Mouse (Mus musculus) limb, embryonic 10.5 days (tissue): ENCODE measurements around the gene Lrp5. TPM values are rescaled to one million over a fixed set of nuclear protein-coding genes. Genes with fewer than 3 reads are reported as not detected.
A peak's percentile ranks its signal among the peaks of the same experiment; 100 is the strongest.
"Not testable (repeated sequence)": the region's sequence is repeated elsewhere in the genome, so short reads cannot be mapped to it uniquely, and the experiment has no call there.

Experiments used
- DNase-seq: peaks from one replicate; pipeline ENCODE4 v3.0.0-alpha.2; 2017; ENCODE audit warnings: low spot score
- H3K27ac ChIP-seq: fragments of 300-500 bp; sonication (generic); 2 replicates; pipeline ENCODE4 v1.5.1; 2016; ENCODE audit warnings: mild to moderate bottlenecking
- H3K27me3 ChIP-seq: fragments of 300-500 bp; sonication (generic); 2 replicates; pipeline ENCODE4 v1.6.1; 2016; ENCODE audit warnings: low read depth, mild to moderate bottlenecking; ENCODE audit not compliant: poor library complexity, severe bottlenecking
- H3K36me3 ChIP-seq: fragments of 300-500 bp; sonication (generic); 2 replicates; pipeline ENCODE4 v1.6.1; 2016; ENCODE audit warnings: mild to moderate bottlenecking, moderate library complexity
- H3K4me1 ChIP-seq: fragments of 300-500 bp; sonication (generic); 2 replicates; pipeline ENCODE4 v1.6.1; 2016
- H3K4me3 ChIP-seq: fragments of 300-500 bp; sonication (generic); 2 replicates; pipeline ENCODE4 v1.5.1; 2016; ENCODE audit warnings: mild to moderate bottlenecking, moderate library complexity
- H3K9me3 ChIP-seq: fragments of 300-500 bp; sonication (generic); replicated peaks from 2 replicates; pipeline ENCODE4 v1.6.1; 2016; ENCODE audit warnings: mild to moderate bottlenecking
- WGBS: fragments of 180-500 bp; shearing (Covaris S2); methylation state at CpG from one replicate; pipeline ENCODE4 v1.1.7; 2016; 5-methylcytosine and 5-hydroxymethylcytosine counted together
- polyA plus RNA-seq: library from polyadenylated mRNA; unstranded; fragments of >200 nt; fragmentation: Nextera tagmentation; extraction: Ambion mirVana; gene quantifications from 2 replicates; pipeline ENCODE4 v1.2.1, GENCODE M21; 2016

Gene Lrp5
- polyA plus RNA-seq, 1 experiment from 2014 or later, result 8.2 TPM

- DNase-seq, result no peak
- Histone ChIP-seq H3K27me3 (no peaks in the 10 kb centered on the region), H3K9me3 (no peaks in the 10 kb centered on the region), H3K4me1 (no peaks in the 10 kb centered on the region), H3K36me3 (peaks cover 98% of the 10 kb centered on the region), H3K4me3 (no peak overlapping the region), H3K27ac (no peak overlapping the region)
- 94% methylated on average over 10 of the region's 10 CpGs for WGBS
Measured at GRCm38 (mm10) chr19:3613991-3614390, 72.4 kb downstream of the Lrp5 start.

- no peaks in the 10 kb centered on the region for H3K9me3 ChIP-seq
- H3K36me3 ChIP-seq, result peaks cover 98% of the 10 kb centered on the region
- H3K4me3 ChIP-seq, result no peak overlapping the region
- no peak overlapping the region for H3K27ac ChIP-seq
- H3K27me3 ChIP-seq, result no peaks in the 10 kb centered on the region
- no peaks in the 10 kb centered on the region for H3K4me1 ChIP-seq
- 93% methylated on average over 4 of the region's 4 CpGs for WGBS
- DNase-seq, result no peak
Measured at GRCm38 (mm10) chr19:3612534-3613273, 73.7 kb downstream of the Lrp5 start.

- Histone ChIP-seq H3K27me3 (no peaks in the 10 kb centered on the region), H3K4me1 (no peaks in the 10 kb centered on the region), H3K36me3 (peaks cover 97% of the 10 kb centered on the region), H3K4me3 (no peak overlapping the region), H3K27ac (no peak overlapping the region), H3K9me3 (no peaks in the 10 kb centered on the region)
- no peak for DNase-seq
- 96% methylated on average over 8 of the region's 8 CpGs for WGBS
Measured at GRCm38 (mm10) chr19:3611730-3612129, 74.6 kb downstream of the Lrp5 start.

GRCm38 (mm10) chr19:3610886-3611285, 75.5 kb downstream of the Lrp5 start:
- H3K4me3 ChIP-seq, result no peak overlapping the region
- no peaks in the 10 kb centered on the region for H3K4me1 ChIP-seq
- WGBS, result 93% methylated on average over 2 of the region's 2 CpGs
- H3K27ac ChIP-seq, result no peak overlapping the region
- no peaks in the 10 kb centered on the region for H3K9me3 ChIP-seq
- H3K36me3 ChIP-seq, result peaks cover 97% of the 10 kb centered on the region
- no peak for DNase-seq
- H3K27me3 ChIP-seq, result no peaks in the 10 kb centered on the region

GRCm38 (mm10) chr19:3609826-3610225, 76.5 kb downstream of the Lrp5 start:
- Histone ChIP-seq H3K4me1 (no peaks in the 10 kb centered on the region), H3K4me3 (no peak overlapping the region), H3K27ac (no peak overlapping the region), H3K9me3 (no peaks in the 10 kb centered on the region), H3K27me3 (no peaks in the 10 kb centered on the region), H3K36me3 (peaks cover 97% of the 10 kb centered on the region)
- no peak for DNase-seq
- WGBS, result 92% methylated on average over 10 of the region's 10 CpGs

GRCm38 (mm10) chr19:3594316-3594715, 92.0 kb downstream of the Lrp5 start:
- Histone ChIP-seq H3K9me3 (no peaks in the 10 kb centered on the region), H3K27me3 (no peaks in the 10 kb centered on the region), H3K27ac (no peak overlapping the region), H3K4me1 (no peaks in the 10 kb centered on the region), H3K36me3 (peaks cover 100% of the 10 kb centered on the region), H3K4me3 (no peak overlapping the region)
- no peak for DNase-seq
- WGBS, result 92% methylated on average over 5 of the region's 5 CpGs

- WGBS, result 89% methylated on average over 7 of the region's 7 CpGs
- no peak for DNase-seq
- Histone ChIP-seq H3K9me3 (no peaks in the 10 kb centered on the region), H3K4me3 (no peak overlapping the region), H3K36me3 (peaks cover 100% of the 10 kb centered on the region), H3K27ac (no peak overlapping the region), H3K27me3 (no peaks in the 10 kb centered on the region), H3K4me1 (no peaks in the 10 kb centered on the region)
Measured at GRCm38 (mm10) chr19:3593379-3594055, 92.8 kb downstream of the Lrp5 start.

GRCm38 (mm10) chr19:3589968-3590367, 96.4 kb downstream of the Lrp5 start:
- Histone ChIP-seq H3K27ac (no peak overlapping the region), H3K4me3 (no peak overlapping the region), H3K9me3 (no peaks in the 10 kb centered on the region), H3K27me3 (no peaks in the 10 kb centered on the region), H3K4me1 (no peaks in the 10 kb centered on the region), H3K36me3 (peaks cover 98% of the 10 kb centered on the region)
- 93% methylated on average over 4 of the region's 4 CpGs for WGBS
- no peak for DNase-seq

GRCm38 (mm10) chr19:3589547-3589946, 96.8 kb downstream of the Lrp5 start:
- H3K27me3 ChIP-seq, result no peaks in the 10 kb centered on the region
- H3K9me3 ChIP-seq, result no peaks in the 10 kb centered on the region
- no peak overlapping the region for H3K27ac ChIP-seq
- no peaks in the 10 kb centered on the region for H3K4me1 ChIP-seq
- peaks cover 98% of the 10 kb centered on the region for H3K36me3 ChIP-seq
- H3K4me3 ChIP-seq, result no peak overlapping the region
- 83% methylated on average over 5 of the region's 5 CpGs for WGBS
- no peak for DNase-seq

- not testable (repeated sequence) for H3K9me3 ChIP-seq, H3K4me3 ChIP-seq, H3K27me3 ChIP-seq, H3K4me1 ChIP-seq, DNase-seq, H3K27ac ChIP-seq
- 94% methylated on average over 5 of the region's 5 CpGs for WGBS
- peaks cover 98% of the 10 kb centered on the region for H3K36me3 ChIP-seq
Measured at GRCm38 (mm10) chr19:3587729-3588128, 98.6 kb downstream of the Lrp5 start.

GRCm38 (mm10) chr19:3586540-3586939, 99.8 kb downstream of the Lrp5 start:
- Histone ChIP-seq H3K27ac (no peak overlapping the region), H3K4me3 (no peak overlapping the region), H3K27me3 (no peaks in the 10 kb centered on the region), H3K4me1 (no peaks in the 10 kb centered on the region), H3K36me3 (peaks cover 90% of the 10 kb centered on the region), H3K9me3 (no peaks in the 10 kb centered on the region)
- peak; percentile 76 for DNase-seq
- WGBS, result 26% methylated on average over 1 of the region's 1 CpGs

- WGBS, result 93% methylated on average over 9 of the region's 9 CpGs
- Histone ChIP-seq H3K4me1 (no peaks in the 10 kb centered on the region), H3K4me3 (no peak overlapping the region), H3K36me3 (peaks cover 85% of the 10 kb centered on the region), H3K9me3 (no peaks in the 10 kb centered on the region), H3K27ac (no peak overlapping the region), H3K27me3 (no peaks in the 10 kb centered on the region)
- DNase-seq, result no peak
Measured at GRCm38 (mm10) chr19:3586026-3586425, 100.3 kb downstream of the Lrp5 start.

GRCm38 (mm10) chr19:3581326-3581725, 105.0 kb downstream of the Lrp5 start:
- Histone ChIP-seq H3K27me3 (no peaks in the 10 kb centered on the region), H3K27ac (no peak overlapping the region), H3K9me3 (no peaks in the 10 kb centered on the region), H3K4me1 (peaks cover 12% of the 10 kb centered on the region), H3K36me3 (peaks cover 42% of the 10 kb centered on the region), H3K4me3 (no peak overlapping the region)
- 37% methylated on average over 7 of the region's 7 CpGs for WGBS
- peak; percentile 57 for DNase-seq
